Mouse (Mus musculus): Measurements from ENCODE around the gene Adam10.
A peak's percentile ranks its signal among the peaks of the same experiment; 100 is the strongest.

Gene Adam10

GRCm38 (mm10) chr9:70678682-70679131 lies at the start of gene Adam10:
Gene Adam10, plus strand, starts transcription at chr9:70678997.
- DNase-seq: peak; percentile 99

- DNase-seq: peak; percentile 55 to 63
Observed at GRCm38 (mm10) chr9:70629711-70630110, 49.1 kb upstream of the Adam10 start.

GRCm38 (mm10) chr9:70631665-70632064 lies 47.1 kb upstream of the Adam10 start:
- DNase-seq: no peak

- no peak for DNase-seq
Observed at GRCm38 (mm10) chr9:70636748-70637147, 42.0 kb upstream of the Adam10 start.

GRCm38 (mm10) chr9:70650260-70650659 lies 28.5 kb upstream of the Adam10 start:
- DNase-seq: no peak

GRCm38 (mm10) chr9:70650994-70651393 lies 27.8 kb upstream of the Adam10 start:
- DNase-seq: no peak

- DNase-seq: no peak
Observed at GRCm38 (mm10) chr9:70652221-70652620, 26.6 kb upstream of the Adam10 start.

GRCm38 (mm10) chr9:70653875-70654274 lies 24.9 kb upstream of the Adam10 start:
- no peak for DNase-seq

- peak; percentile 59 to 65 for DNase-seq
Observed at GRCm38 (mm10) chr9:70654496-70654895, 24.3 kb upstream of the Adam10 start.

- no peak for DNase-seq
Observed at GRCm38 (mm10) chr9:70655764-70656129, 23.1 kb upstream of the Adam10 start.

- peak; percentile 69 to 75 for DNase-seq
Observed at GRCm38 (mm10) chr9:70656130-70657007, 22.4 kb upstream of the Adam10 start, which contains the start of gene Gm10642. Gene Gm10642, plus strand, starts transcription at chr9:70656251.

GRCm38 (mm10) chr9:70657013-70657967 lies 21.5 kb upstream of the Adam10 start, which contains the start of gene Mindy2:
Gene Mindy2, minus strand, starts transcription at chr9:70657174.
- DNase-seq: peak; percentile 99 to 100

GRCm38 (mm10) chr9:70658266-70658665 lies 20.5 kb upstream of the Adam10 start:
- no peak for DNase-seq

- DNase-seq: peak in 1 of 2 experiments; percentile 57
Observed at GRCm38 (mm10) chr9:70664847-70665246, 13.9 kb upstream of the Adam10 start.

GRCm38 (mm10) chr9:70665372-70666145 lies 13.2 kb upstream of the Adam10 start:
- peak; percentile 93 to 96 for DNase-seq

- no peak for DNase-seq
Observed at GRCm38 (mm10) chr9:70666811-70667210, 12.0 kb upstream of the Adam10 start.

GRCm38 (mm10) chr9:70668048-70668447 lies 10.7 kb upstream of the Adam10 start:
- no peak for DNase-seq

- no peak for DNase-seq
Observed at GRCm38 (mm10) chr9:70669197-70669596, 9.6 kb upstream of the Adam10 start.

GRCm38 (mm10) chr9:70670381-70670780 lies 8.4 kb upstream of the Adam10 start:
- no peak for DNase-seq

- DNase-seq: no peak
Observed at GRCm38 (mm10) chr9:70671278-70671677, 7.5 kb upstream of the Adam10 start.

- DNase-seq: peak; percentile 37 to 54
Observed at GRCm38 (mm10) chr9:70671772-70672579, 6.8 kb upstream of the Adam10 start.
